Mouse (Mus musculus) heart, postnatal 14 days (tissue): ENCODE data around the gene Msantd3. TPM values are rescaled to one million over a fixed set of nuclear protein-coding genes. Genes with fewer than 3 reads are reported as not detected.

Source experiments
- DNase-seq, 2 experiments: peaks; one replicate each; pipeline ENCODE4 v3.0.0; 2021 to 2022
- intact Hi-C: fragments of 180-260 bp; cut with DNase I; formaldehyde crosslinking; loops from one replicate; pipeline ENCODE4 v1.15.1; 2025
- total RNA-seq, 2 experiments: library from RNA; stranded (reverse); gene quantifications; 2 replicates each; pipeline ENCODE4 v1.2.3; 2021

Msantd3 gene
- total RNA-seq, 2 experiments from 2014 or later = 24.1 to 25.8 TPM

GRCm38 (mm10) chr4:48549661-48550060 lies 9.9 kb downstream of the Msantd3 start:
- intact Hi-C loops = no loop called here
- no peak for DNase-seq

DNA sequence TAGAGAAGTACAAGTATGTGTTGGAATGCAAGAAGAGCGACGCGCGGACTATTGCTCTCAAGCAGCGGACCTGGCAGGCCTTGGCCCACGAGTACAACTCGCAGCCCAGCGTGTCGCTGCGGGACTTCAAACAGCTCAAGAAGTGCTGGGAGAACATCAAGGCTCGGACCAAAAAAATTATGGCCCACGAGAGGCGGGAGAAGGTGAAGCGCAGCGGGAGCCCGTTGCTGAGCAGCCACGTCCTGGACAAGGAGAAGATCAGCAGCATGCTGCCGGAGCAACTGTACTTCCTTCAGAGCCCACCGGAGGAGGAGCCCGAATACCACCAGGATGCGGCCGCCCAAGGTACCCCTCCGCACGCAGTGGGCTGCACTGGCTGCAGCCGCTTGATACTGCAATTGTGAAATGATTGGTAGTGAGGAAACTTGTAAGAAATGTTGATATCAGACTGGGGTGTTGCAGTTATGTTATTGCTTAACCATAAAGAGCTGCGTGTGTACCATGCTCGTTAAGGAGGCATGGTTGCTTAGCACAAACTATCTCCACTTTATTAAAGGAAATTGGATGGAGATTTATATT lies 12.8 kb downstream of the Msantd3 start:
- intact Hi-C loops = no loop called here
- DNase-seq = no peak

GRCm38 (mm10) chr4:48554132-48554531 lies 14.4 kb downstream of the Msantd3 start:
- intact Hi-C loops = no loop called here
- DNase-seq = no peak

DNA sequence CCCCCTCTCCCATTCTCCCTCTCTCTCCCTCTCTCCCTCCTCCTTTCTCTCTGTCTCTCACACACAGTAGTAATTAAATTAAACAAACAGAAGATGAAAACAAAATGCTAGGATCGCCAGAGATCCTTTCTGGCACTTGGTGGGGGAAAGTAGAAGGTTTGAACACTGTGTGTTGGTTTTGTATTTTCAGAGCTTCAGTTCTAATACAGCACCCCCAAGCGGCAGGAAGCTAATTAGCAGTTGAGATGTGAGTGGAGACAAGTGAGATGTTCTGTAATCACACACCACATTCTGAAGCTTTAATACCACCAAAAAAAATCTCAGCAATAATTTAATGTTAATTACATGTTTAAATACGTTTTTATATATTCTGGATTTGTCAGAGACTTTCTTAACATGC lies 16.0 kb downstream of the Msantd3 start:
- peak; percentile 36 to 64 for DNase-seq
- intact Hi-C loops = loop anchor here (5.0 kb wide), 1 partner anchor 83 kb away; the partner anchor contains the start of gene Tex10

DNA sequence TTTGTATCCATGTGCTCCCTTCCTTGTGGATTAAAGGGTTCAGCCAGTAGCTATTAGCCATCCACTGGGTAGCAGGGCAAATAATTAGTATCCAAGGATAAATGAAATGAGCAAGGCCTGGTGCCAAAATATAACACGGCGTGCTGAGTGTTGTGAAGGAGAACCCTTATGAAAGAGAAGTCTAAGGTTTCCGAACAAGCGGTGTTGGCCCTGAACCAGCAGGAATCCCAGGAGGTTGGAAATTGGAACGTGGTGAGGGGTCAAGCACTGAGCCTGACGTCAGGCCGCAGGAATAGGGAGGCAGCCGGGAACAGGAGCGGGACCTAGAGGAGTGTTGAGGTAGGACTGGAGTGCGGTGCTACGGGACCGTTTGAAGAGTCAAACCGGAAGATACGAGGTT lies 19.9 kb downstream of the Msantd3 start:
- peak in 1 of 2 experiments; percentile 37 for DNase-seq
- intact Hi-C loops = loop anchor here (5.0 kb wide), 1 partner anchor 87 kb away; the partner anchor contains the start of gene Tex10

- intact Hi-C loops = no loop called here
Observed at GRCm38 (mm10) chr4:48561824-48562223, 22.1 kb downstream of the Msantd3 start.

GRCm38 (mm10) chr4:48564962-48565361 lies 25.2 kb downstream of the Msantd3 start:
- intact Hi-C loops = no loop called here
- DNase-seq = no peak

More at GRCm38 (mm10) chr4:48561824-48562223, 22.1 kb downstream of the Msantd3 start:
- DNase-seq = no peak

DNA sequence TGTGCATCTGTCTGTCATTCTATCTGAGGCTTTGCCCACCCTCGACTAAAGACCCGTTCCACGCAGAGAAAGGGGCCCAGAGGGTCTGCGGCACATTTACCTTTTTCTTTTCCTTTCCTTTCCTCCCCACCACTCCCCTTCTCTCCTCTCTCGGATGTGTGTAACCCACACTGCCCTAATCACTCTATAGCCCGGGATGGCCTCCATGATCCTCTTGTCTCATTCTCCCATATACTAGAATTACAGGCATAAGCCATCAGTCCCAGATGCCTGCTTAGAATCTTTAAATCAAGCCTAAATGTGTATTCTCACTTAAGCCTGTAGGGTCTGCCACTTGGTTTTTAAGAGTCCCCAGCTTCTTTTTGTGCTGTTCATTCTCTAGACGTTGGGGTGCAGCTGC lies 36.6 kb downstream of the Msantd3 start:
- intact Hi-C loops = no loop called here
- no peak for DNase-seq

DNA sequence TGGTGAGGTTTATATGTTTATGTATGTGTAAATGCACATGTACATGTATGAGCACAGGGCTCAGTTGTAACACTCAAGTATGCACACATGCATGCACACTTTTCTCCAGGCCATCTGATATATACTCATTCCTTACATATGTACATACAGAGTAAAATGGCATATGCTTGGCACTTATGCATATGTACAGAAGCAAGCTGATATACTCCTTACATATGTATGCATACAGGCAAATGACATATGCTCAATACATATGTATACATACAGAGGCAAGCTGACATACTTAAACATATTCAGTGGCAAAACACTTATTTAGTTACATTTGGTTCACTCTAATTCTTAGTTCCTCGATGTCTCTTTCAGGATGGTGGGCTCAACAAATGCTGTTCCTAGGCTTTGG lies 38.1 kb downstream of the Msantd3 start:
- no peak for DNase-seq
- intact Hi-C loops = no loop called here

GRCm38 (mm10) chr4:48578399-48578798 lies 38.7 kb downstream of the Msantd3 start:
- intact Hi-C loops = no loop called here
- peak; percentile 20 to 47 for DNase-seq

GRCm38 (mm10) chr4:48579475-48580110 lies 39.9 kb downstream of the Msantd3 start:
- intact Hi-C loops = loop anchor here (5.0 kb wide), 2 partner anchors 37 to 88 kb away; no protein-coding TSS in a partner anchor
- no peak for DNase-seq

DNA sequence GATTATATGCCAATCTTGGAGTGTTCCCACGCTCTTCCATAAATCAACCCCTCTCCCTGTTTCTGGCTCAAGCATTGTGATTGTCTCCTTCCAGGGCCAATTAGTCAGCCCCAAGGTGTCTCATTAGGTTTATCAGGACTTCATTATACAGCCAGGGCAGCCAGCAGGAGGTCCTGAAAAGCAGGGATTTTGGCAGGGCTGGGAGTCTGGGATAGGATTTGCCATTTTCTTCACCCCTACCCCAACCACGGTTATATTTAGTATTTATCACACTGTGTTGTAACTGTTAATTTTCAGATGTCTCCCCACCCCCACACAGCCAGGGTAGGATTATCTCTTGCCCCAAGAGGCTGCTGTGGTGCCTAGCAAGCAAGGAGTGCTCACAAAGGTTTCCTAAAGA lies 41.5 kb downstream of the Msantd3 start:
- intact Hi-C loops = loop anchor here (5.0 kb wide), 2 partner anchors 39 to 86 kb away; no protein-coding TSS in a partner anchor

DNA sequence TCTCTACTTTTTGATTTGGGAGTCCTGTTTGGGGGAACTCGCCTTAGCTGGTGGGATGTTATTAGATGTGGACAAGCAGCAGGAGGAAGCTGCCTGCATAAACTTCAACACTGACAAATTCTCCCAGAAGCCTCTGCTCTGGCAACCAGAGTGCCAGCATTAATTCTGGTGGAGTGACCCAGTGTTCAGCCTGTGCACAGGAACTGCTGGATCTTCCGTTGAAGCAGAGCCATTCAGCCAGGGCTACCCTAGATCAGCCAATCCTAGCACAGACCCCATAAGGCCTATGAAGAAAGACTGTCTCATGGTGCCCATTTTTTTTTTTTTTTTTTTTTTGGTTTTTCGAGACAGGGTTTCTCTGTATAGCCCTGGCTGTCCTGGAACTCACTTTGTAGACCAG lies 42.3 kb downstream of the Msantd3 start:
- intact Hi-C loops = loop anchor here (5.0 kb wide), 2 partner anchors 40 to 85 kb away; no protein-coding TSS in a partner anchor
- DNase-seq = no peak

More for the DNA sequence above, 41.5 kb downstream of the Msantd3 start:
- no peak for DNase-seq

DNA sequence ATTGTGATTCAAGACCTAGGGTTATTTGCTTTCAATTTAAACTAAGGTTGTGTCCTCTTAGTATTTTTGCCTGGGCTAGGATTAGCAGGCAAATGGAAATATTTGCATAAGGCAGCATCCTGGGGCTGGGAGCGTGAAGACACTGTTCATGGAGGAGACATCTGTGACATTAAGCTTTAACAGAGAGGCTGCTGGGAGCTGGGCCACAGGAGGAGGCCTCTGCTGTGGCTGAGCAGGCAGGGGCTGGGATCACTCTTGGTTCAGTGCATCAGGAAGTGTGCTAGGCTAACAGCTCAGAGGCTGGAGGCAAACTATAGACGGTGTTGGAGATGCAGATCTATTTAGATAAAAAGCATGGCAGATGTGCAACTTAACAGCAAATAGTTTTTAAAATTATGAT lies 43.2 kb downstream of the Msantd3 start:
- no peak for DNase-seq
- intact Hi-C loops = loop anchor here (5.0 kb wide), 2 partner anchors 41 to 84 kb away; no protein-coding TSS in a partner anchor

- peak; percentile 49 to 56 for DNase-seq
Observed at GRCm38 (mm10) chr4:48584421-48585240, 44.9 kb downstream of the Msantd3 start, which contains the start of gene Tmeff1. Gene Tmeff1 (plus strand): TSS chr4:48585174.

DNA sequence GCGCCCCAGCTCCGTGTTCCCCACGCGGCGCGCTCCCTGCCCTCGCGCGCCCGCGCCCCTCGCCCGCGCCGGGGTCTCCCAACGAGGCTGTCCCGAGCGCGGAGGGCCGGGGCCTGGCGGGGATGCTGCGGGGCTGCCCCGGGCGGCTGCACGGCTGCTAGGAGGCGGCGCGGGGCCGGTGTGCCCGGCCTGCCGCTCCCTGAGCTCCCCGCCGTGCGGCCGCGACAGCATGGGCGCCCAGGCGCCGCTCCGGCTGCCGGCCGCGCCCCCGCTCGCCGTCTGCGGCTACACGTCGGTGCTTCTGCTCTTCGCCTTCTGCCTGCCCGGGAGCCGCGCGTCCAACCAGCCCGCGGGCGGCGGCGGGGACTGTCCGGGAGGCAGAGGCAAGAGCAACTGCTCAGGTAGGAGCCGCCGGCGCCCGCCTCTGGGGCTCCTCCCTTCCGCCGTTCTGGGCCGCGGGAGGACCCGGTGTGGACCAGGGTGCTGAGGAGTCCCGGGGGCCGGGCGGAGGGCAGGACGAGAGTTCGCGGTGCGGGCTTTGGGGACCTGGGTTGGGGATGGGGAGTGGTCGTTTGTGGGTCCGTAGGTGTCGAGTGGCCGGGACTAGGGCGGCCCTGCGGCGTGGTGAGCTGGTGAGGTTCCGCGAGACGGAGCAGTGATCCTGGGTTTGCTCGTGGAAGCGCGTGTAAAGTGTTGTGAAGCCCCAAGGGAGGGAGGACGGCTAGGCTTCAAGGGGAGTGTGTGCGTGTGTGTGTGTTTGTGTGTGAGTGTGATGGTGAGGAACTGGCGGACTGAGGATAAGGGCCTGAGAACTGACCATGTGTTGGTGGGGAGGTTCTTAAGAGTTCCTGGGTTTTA lies 45.7 kb downstream of the Msantd3 start:
- intact Hi-C loops = loop anchor here (5.0 kb wide), 1 partner anchor 97 kb away; no protein-coding TSS in a partner anchor
- DNase-seq = peak; percentile 58 to 63

More at GRCm38 (mm10) chr4:48584421-48585240, 44.9 kb downstream of the Msantd3 start, which contains the start of gene Tmeff1:
- intact Hi-C loops = loop anchor here (5.0 kb wide), 3 partner anchors 42 to 98 kb away; no protein-coding TSS in a partner anchor

DNA sequence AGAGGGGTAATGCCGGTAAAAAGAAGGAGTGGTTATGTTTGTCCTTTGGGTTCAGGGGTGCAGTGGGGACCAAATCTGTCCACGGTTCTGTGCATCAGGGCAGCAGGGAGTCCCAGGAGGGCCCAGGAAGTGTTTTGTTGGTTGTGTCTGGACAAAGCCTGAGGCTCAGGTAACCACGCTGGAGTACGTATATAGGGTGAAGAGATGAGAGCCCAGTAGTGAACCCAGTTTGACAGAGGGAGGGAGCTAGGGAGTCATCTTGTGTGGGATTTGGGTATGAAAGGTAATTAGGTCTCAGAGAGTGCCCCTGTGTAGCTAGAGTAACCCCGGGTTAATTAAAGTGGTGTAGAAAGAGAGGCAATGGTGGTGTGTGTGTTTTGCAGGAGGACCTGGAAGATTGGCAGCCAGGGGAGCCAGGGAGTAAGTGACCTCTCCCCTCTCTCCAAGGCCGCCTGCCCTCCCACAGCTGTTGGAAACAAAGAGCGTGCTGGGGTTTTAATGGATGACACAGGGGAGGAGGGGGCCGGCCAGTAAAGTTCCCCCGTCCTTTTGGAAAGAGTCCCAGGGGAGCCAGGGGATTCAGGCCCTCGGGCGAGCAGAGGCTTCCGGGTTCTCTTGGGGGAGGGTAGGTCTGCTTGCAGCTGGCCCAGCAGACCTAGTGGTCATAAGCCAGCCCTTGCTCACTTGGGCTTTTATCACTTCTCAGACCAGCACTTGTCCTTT lies 46.5 kb downstream of the Msantd3 start:
- intact Hi-C loops = loop anchor here (5.0 kb wide), 1 partner anchor 96 kb away; no protein-coding TSS in a partner anchor
- peak; percentile 11 to 45 for DNase-seq

- DNase-seq = no peak
- intact Hi-C loops = loop anchor here (5.0 kb wide), 1 partner anchor 95 kb away; no protein-coding TSS in a partner anchor
Observed at GRCm38 (mm10) chr4:48587526-48587925, 47.8 kb downstream of the Msantd3 start.

GRCm38 (mm10) chr4:48588576-48588975 lies 48.8 kb downstream of the Msantd3 start:
- intact Hi-C loops = loop anchor here (5.0 kb wide), 1 partner anchor 94 kb away; no protein-coding TSS in a partner anchor
- DNase-seq = no peak
